Mouse (Mus musculus): ENCODE measurements around the gene Atp1b2. TPM values are rescaled to one million over a fixed set of nuclear protein-coding genes. Genes with fewer than 3 reads are reported as not detected.

Atp1b2 gene
- polyA plus RNA-seq, 2 experiments, result 10.4 to 17.9 TPM

DNA sequence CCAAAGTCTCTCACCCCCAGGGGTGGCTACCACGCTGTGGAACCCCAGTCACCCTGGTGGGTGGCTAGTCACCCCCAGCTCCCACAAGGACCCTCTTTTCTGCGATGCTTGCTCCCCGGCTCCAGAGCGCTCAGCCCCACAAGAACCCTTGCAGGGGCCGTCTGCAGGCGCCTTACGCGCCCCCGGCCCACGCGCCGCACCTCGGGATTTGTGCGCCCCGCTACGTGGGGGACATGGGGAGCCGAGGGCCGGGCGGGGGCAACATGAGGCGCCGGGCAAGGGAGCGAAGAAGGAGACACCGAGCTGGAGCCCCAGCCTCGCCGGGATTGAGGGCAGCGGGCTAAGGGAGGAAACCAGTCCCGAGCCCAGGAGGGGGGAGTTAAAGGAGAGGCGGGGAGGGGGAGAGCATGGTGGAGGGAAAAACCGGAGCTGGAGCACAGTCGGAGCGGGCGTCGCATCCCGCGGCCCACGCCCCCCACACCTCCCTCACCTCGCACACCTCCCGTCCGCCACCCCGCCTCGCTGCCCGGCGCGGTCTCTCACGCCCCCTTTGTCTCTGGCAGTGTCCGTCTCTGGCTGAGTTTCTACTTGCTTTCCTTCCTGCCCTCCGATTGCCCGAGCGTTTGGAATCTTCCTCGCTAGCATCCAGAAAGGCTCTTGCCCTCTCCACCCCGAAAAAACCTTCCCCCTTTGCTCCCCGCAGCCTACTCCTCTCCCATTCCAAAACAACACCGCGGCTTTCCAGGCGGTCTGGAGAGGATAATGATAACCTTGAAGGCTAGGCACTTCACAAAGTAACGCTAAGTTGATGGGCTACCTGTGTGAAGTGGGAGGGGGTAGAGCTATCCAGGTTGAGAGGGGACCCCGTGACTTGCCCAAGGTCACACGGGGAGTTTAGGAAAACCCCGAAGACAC, 45.6 kb downstream of the Atp1b2 start, which contains the start of gene Efnb3:
TSS of gene Efnb3 (minus strand) at position 355 of the 915 bp plus-strand sequence.
- Histone ChIP-seq H3K4me3 (replicated peaks; ENCODE audit: low read length) (peak within 1 kb of the TSS; percentile 67), H3K9me3 (ENCODE audit: control insufficient read depth, low read length) (no peaks in the 10 kb centered on the region), H3K9ac (ENCODE audit: low read depth, low read length, severe bottlenecking) (peak within 1 kb of the TSS; percentile 76), H3K36me3 (ENCODE audit: control insufficient read depth, insufficient read depth, low read length) (peaks cover 46% of the 10 kb centered on the region), H3K27me3 (ENCODE audit: control insufficient read depth, insufficient read depth, low read length) (no peaks in the 10 kb centered on the region), H3K4me2 (replicated peaks; ENCODE audit: low read depth, low read length, severe bottlenecking) (peak within 1 kb of the TSS; percentile 90), H3K27ac (replicated peaks; ENCODE audit: low read depth, low read length) (peak within 1 kb of the TSS; percentile 83), H3K4me1 (ENCODE audit: control insufficient read depth, insufficient read depth, low read length) (peaks cover 42% of the 10 kb centered on the region)
- WGBS, result under 1% methylated on average over 41 of the region's 59 CpGs
- ATAC-seq (ENCODE audit: low FRiP score, low read depth) (peak; percentile 83), DNase-seq (ENCODE audit: low spot score) (peak; percentile 77)
- TF ChIP-seq POLR2A (IDR thresholded peaks at IDR 0.05; ENCODE audit: borderline replicate concordance, extremely low read depth, insufficient read depth, insufficient read length), result peak; percentile 68; the same call in 1 of the 2 replicates

DNA sequence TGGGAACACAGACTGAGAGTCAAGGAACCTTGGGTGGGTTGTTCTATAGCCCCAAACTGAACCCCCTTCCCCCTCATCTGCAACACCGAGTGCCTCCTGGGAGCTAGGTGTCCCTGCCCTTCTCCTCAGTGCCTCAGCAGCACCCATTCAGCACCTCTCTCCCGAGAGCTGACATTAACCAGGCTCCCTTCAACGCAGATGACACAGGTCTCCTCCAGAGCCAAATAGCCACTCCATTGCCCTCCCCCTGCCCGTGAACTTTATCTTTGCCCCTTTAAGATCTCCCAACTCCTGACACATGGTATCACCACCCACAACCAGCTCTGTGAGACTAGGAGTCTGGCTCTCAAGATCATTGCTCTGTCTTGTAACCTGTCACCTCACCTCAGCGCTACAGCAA, 46.6 kb downstream of the Atp1b2 start:
- Histone ChIP-seq H3K4me3 (replicated peaks; ENCODE audit: low read length) (peak overlapping the region; percentile 67), H3K27ac (replicated peaks; ENCODE audit: low read depth, low read length) (peak overlapping the region; percentile 83), H3K36me3 (ENCODE audit: control insufficient read depth, insufficient read depth, low read length) (peaks cover 46% of the 10 kb centered on the region), H3K27me3 (ENCODE audit: control insufficient read depth, insufficient read depth, low read length) (no peaks in the 10 kb centered on the region), H3K4me2 (replicated peaks; ENCODE audit: low read depth, low read length, severe bottlenecking) (peak overlapping the region; percentile 90), H3K9me3 (ENCODE audit: control insufficient read depth, low read length) (no peaks in the 10 kb centered on the region), H3K9ac (ENCODE audit: low read depth, low read length, severe bottlenecking) (peak overlapping the region; percentile 76), H3K4me1 (ENCODE audit: control insufficient read depth, insufficient read depth, low read length) (peaks cover 42% of the 10 kb centered on the region)
- DNase-seq (ENCODE audit: low spot score) (no peak), ATAC-seq (ENCODE audit: low FRiP score, low read depth) (no peak)
- TF ChIP-seq POLR2A (IDR thresholded peaks at IDR 0.05; ENCODE audit: borderline replicate concordance, extremely low read depth, insufficient read depth, insufficient read length), result no peak
- 4% methylated on average over 5 of the region's 5 CpGs for WGBS

DNA sequence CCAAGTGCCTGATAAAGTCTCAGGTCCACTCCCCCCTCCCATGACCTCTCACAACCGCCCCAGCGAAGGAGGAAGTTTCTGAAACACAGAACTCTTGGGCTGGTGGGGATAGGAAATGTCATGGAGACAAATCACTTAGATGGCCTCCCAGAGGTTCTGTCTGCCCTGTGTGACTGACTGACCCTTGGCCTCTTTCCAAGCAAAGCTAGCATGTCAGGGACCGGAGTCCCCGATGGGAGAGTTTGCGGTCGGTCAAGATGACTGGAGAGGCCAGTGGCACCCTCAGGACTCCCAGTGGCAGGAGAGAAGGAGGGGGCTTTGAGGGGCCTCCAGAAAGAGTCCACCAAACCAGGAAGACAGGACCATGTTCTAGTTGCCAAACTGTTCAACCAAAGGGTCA, 47.0 kb downstream of the Atp1b2 start:
- Histone ChIP-seq H3K9me3 (ENCODE audit: control insufficient read depth, low read length) (no peaks in the 10 kb centered on the region), H3K4me3 (replicated peaks; ENCODE audit: low read length) (peak overlapping the region; percentile 67), H3K4me1 (ENCODE audit: control insufficient read depth, insufficient read depth, low read length) (peaks cover 42% of the 10 kb centered on the region), H3K27me3 (ENCODE audit: control insufficient read depth, insufficient read depth, low read length) (no peaks in the 10 kb centered on the region), H3K4me2 (replicated peaks; ENCODE audit: low read depth, low read length, severe bottlenecking) (peak overlapping the region; percentile 90), H3K9ac (ENCODE audit: low read depth, low read length, severe bottlenecking) (peak overlapping the region; percentile 76; the same call in 1 of the 2 replicates), H3K36me3 (ENCODE audit: control insufficient read depth, insufficient read depth, low read length) (peaks cover 43% of the 10 kb centered on the region), H3K27ac (replicated peaks; ENCODE audit: low read depth, low read length) (no peak overlapping the region)
- WGBS, result 29% methylated on average over 6 of the region's 6 CpGs
- DNase-seq (ENCODE audit: low spot score), result no peak
- ATAC-seq (ENCODE audit: low FRiP score, low read depth), result no peak
- TF ChIP-seq POLR2A (IDR thresholded peaks at IDR 0.05; ENCODE audit: borderline replicate concordance, extremely low read depth, insufficient read depth, insufficient read length), result no peak

DNA sequence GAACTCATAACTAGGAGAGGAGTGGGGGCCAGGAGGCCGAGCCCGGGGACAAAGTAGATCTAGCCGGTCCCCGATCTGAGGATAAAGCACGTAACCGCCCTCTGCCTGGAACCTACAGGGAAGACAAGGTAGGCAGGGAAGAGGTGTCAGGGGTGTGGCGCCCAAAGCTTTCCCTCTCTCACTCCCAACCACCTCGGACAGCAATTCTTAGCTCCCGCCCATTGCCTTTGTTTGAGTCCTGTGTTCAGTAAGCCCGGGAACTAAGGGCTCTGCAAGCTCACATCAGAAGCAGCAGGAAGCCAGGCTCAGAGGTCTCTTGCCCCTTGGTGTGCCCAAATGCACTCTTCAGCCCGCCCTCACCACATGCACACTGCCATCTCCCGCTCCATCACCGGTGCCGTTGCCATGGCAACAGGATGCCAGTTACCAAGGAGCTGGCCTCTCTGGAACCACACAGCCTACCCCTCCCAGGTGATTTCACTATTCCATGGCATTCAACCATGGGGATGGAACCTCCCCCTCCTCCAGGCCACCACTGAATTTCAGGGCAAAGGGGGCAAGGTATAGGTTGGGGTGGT, 48.3 kb downstream of the Atp1b2 start:
- peaks cover 34% of the 10 kb centered on the region for H3K36me3 ChIP-seq (ENCODE audit: control insufficient read depth, insufficient read depth, low read length)
- peaks cover 48% of the 10 kb centered on the region for H3K4me1 ChIP-seq (ENCODE audit: control insufficient read depth, insufficient read depth, low read length)
- ATAC-seq (ENCODE audit: low FRiP score, low read depth) (no peak), DNase-seq (ENCODE audit: low spot score) (no peak)
- no peaks in the 10 kb centered on the region for H3K27me3 ChIP-seq (ENCODE audit: control insufficient read depth, insufficient read depth, low read length)
- H3K9ac ChIP-seq (ENCODE audit: low read depth, low read length, severe bottlenecking), result 0 out of 2 replicates have a peak overlapping the region, but pooled peaks have one; percentile 21
- 0 out of 2 replicates have a peak overlapping the region, but pooled peaks have one; percentile 2 for H3K4me3 ChIP-seq (replicated peaks; ENCODE audit: low read length)
- no peak overlapping the region for H3K27ac ChIP-seq (replicated peaks; ENCODE audit: low read depth, low read length)
- no peak for TF ChIP-seq POLR2A (IDR thresholded peaks at IDR 0.05; ENCODE audit: borderline replicate concordance, extremely low read depth, insufficient read depth, insufficient read length)
- H3K4me2 ChIP-seq (replicated peaks; ENCODE audit: low read depth, low read length, severe bottlenecking), result peak overlapping the region; percentile 90; the same call in 1 of the 2 replicates
- WGBS, result 29% methylated on average over 14 of the region's 14 CpGs
- no peaks in the 10 kb centered on the region for H3K9me3 ChIP-seq (ENCODE audit: control insufficient read depth, low read length)

DNA sequence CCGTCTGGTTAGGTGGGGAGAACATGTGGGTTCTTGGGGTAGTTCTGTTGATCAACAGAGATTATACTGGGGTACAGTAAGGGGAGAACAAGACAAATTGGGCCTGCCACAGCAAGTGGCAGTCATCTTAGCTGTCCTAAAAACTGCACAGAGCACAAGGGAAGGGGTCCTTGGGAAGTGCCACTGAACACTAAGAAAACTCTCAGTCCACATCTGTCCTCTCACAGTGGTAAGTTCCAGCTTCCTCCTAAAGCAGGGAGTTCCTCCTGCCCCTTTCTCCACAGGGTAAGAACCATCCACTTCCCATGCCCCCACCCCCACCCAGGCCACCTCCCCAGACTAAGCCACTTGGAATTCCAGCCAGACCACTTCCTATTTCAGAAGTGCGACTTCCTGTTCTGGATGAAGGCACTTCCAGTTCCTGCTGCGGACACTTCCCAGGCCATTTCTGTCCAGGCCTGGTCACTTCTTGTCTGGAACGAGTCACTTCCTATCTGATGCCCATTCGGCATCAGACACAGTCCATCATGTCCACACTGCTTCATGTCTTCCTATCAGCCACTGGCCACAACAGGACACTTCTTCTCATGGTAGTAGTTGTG, 51.1 kb downstream of the Atp1b2 start:
- no peak overlapping the region for H3K9ac ChIP-seq (ENCODE audit: low read depth, low read length, severe bottlenecking)
- WGBS, result 78% methylated on average over 5 of the region's 5 CpGs
- H3K4me3 ChIP-seq (replicated peaks; ENCODE audit: low read length), result no peak overlapping the region
- no peaks in the 10 kb centered on the region for H3K9me3 ChIP-seq (ENCODE audit: control insufficient read depth, low read length)
- TF ChIP-seq POLR2A (IDR thresholded peaks at IDR 0.05; ENCODE audit: borderline replicate concordance, extremely low read depth, insufficient read depth, insufficient read length), result no peak
- DNase-seq (ENCODE audit: low spot score) (no peak), ATAC-seq (ENCODE audit: low FRiP score, low read depth) (no peak)
- H3K36me3 ChIP-seq (ENCODE audit: control insufficient read depth, insufficient read depth, low read length), result peaks cover 22% of the 10 kb centered on the region
- H3K27ac ChIP-seq (replicated peaks; ENCODE audit: low read depth, low read length), result no peak overlapping the region
- peaks cover 31% of the 10 kb centered on the region for H3K4me1 ChIP-seq (ENCODE audit: control insufficient read depth, insufficient read depth, low read length)
- H3K4me2 ChIP-seq (replicated peaks; ENCODE audit: low read depth, low read length, severe bottlenecking), result no peak overlapping the region
- H3K27me3 ChIP-seq (ENCODE audit: control insufficient read depth, insufficient read depth, low read length), result no peaks in the 10 kb centered on the region
